Mouse (Mus musculus): Measurements from ENCODE around the gene Fxyd5. TPM values are rescaled to one million over a fixed set of nuclear protein-coding genes. Genes with fewer than 3 reads are reported as not detected.

Gene Fxyd5
- total RNA-seq, 2 experiments from 2014 or later, result 39.1 to 42.0 TPM

DNA sequence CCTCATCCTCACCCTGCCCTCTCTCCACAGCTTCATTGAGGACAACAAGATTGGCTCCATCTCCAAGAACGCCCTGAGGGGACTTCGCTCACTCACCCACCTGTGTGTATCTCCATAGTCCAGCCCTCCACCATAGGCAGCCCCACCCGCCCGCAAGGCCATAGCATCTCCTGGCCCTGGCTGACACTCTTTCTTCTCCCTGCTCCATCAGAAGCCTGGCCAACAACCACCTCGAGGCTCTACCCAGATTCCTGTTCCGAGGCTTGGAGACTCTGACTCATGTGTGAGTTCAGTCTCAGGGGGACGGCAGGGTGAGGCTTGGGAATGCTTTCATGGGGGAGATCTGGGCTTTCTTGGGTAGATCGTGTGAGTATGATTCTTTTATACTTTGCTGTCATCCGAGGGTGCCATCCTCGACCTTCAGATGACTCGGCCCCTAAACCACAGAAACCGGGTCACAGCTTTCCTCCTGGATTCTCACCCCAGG is 20.8 kb upstream of the Fxyd5 start:
- DNase-seq, result no peak

DNA sequence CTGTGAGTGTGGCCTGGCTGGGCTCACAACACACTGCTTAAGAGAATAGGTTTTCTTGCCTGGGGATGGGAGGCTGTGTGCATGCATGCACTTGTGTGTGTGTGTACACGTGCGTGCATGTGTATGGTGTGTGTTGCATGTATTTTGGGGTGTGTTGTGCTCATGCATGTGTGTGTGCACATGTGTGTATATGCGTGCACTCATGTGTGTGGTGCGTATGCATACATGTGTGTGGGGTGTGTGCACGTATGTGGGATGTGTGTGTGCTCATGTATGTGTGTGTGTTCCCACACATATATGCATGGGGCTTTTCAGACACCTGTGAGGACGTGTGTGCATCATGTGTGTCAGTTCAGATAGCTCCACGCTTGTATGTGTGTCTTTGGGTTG is 18.3 kb upstream of the Fxyd5 start:
- DNase-seq, result no peak

DNA sequence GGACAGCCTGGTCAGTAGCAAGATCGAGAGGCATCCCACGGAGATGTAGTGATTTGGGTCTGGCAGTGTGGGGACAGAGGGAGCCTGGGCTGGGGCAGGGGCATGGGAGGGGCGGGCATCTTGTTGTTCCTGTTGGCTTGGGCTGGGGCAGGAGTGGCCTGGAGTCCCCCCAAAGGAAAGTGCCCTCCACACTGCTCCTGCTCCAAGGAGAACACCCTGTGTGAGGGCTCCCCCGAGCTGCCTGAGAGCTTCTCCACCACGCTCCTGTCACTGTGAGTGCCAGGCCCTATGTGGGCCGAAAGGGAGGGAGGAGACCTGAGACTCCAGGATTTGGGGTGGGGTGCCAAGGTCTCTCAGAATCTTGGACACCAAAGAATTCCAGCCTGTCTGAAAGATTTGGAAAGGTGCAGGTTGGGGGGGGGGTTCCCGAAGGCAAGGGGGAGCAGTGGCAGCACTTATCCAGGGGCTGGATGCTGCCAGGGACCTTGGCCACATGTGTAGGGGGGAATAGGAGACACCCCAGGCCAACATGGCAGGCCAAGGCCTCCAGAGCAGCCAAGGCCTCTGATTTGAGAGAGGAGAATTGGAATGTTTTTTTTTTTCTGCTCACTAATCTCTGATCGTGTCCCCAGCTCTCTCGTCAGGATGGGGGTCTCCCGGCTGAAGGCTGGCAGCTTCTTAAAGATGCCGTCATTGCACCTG is 17.8 kb upstream of the Fxyd5 start:
- DNase-seq, result no peak

DNA sequence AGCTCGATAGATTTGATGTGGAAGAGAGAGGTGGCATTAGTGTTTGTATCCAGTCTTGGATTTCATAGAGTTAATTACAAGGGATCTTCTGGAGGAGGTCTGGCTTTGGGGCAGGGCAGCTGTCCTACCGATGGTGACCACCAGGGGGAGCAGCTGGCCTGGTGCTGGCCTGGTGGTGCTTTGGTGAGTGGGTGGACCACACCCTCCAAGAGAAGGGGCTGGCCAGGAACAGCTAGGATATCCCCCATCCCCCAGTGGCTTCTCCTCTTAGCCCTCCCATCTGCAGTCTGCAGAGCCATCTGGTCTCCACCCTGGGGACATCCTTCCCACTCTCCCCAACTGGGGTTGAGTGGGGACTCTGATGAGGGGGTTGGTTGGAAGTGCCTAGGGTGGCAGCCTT is 16.8 kb upstream of the Fxyd5 start, which contains the start of gene Lgi4:
TSS of gene Lgi4 (plus strand) at position 235 of the 400 bp plus-strand sequence.
- peak; percentile 93 for DNase-seq

DNA sequence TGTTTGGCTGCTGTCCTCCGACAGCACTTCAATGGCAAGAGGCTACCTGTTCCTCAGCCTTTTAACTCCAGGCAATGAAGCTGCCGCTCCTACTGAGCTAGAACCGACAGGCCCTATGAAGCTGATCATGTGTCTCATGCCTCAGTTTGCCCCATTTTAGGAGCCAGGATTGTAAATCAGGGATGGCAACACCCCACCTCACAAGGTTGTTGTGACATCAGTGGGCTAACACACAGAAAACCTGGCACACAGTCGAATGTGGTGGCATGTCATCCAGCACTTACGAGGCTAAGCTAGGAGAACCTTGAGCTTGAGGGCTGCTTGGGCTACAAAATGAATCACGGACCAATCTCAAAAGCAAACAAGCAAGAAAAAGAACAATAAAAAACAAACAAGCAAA is 15.9 kb upstream of the Fxyd5 start:
- no peak for DNase-seq

DNA sequence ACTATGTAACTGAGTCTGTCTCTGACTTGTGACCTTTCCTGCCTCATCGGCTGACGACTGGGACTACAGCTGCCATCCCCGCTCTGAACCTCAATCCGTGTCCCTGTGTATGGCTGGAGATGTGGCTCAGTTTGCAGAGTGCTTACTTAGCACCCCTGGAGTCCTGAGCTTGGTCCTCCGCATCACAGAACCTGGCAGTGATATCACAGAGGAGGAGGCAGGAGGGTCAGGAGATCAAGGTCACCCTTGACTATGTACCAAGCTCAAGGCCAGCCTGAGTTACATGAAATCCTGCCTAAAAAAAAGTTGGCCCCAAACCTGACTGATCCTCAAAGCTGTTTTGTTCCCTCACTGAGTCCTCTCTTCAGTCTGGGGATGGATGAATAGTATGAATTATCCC is 15.4 kb upstream of the Fxyd5 start:
- no peak for DNase-seq

DNA sequence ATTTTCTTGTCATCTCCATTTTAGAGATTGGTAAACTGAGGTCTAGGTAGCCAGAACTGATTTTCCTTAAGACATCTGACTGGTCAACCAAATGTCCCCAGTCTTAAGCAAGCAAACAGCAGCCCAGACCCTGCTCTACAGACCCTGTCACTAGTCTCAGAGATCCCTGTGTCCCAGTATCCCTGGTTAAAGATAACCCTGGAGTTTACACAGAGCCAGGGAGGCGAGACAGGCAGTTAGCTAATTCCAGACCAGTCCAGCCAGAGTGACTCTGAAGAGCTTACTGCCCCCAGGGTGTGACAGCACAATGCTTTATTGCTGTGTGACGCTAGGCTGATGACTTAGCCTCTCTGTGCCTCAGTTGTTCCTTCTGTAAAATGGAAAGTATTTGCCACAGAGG is 14.8 kb upstream of the Fxyd5 start, which contains the start of gene Fxyd1:
TSS of gene Fxyd1 (minus strand) at position 129 of the 400 bp plus-strand sequence.
- DNase-seq, result no peak

DNA sequence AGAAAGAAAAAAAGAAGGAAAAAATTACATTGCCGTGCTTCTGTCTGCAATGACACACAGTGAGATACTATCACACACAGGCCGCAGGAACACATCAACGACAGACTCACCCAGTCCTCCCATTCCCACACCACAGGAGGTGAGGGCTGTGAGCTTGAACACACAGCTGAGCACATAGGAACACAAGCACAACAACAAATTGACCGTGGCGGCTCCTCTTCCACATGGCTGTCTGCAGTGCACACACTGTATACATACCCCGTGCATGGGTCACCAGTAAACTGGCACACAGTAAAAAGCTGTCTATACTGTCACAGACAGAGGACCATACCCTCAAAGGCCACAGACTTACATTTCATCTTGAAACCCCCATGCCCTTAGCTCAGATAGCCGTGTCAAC is 14.2 kb upstream of the Fxyd5 start:
- no peak for DNase-seq

DNA sequence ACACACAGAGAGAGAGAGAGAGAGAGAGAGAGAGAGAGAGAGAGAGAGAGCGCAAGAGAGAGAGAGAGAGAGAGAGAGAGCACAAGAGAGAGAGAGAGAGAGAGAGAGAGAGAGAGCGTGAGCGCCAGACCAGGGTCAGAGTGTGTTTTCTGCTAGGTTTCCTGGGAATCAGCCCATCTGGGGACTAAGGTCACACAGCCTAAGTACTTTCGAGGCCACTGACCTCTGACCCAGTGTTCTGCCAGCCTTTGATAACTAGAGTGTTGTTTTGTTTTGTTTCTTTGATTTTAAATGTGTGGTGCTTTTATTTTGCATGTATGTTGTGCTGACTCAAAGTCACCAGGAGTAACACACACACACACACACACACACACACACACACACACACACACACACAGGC is 13.6 kb upstream of the Fxyd5 start:
- peak; percentile 65 for DNase-seq

DNA sequence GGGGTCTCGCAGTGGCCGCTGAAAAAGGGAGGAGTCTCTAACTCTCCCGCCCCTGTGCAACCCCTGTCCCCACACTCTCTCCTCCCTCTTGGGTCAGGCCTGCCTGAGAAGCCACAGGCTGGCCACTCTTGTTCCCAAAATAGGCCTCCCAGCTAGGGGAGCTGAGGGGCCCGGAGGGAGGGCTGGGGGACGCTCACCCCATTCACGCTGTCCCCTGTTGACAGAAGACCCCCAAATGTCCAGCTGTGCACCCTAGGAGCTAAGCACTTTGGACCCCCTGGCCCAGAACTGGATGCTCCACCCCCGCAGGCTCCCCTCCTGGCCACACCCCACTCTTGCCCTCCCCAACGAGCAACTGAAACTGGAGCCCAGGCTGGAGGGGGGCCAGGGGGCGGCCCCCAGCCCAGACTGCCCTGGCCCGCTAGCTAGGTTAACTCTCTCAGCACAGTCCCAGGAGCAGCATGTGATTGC is 13.1 kb upstream of the Fxyd5 start:
- peak; percentile 90 for DNase-seq

DNA sequence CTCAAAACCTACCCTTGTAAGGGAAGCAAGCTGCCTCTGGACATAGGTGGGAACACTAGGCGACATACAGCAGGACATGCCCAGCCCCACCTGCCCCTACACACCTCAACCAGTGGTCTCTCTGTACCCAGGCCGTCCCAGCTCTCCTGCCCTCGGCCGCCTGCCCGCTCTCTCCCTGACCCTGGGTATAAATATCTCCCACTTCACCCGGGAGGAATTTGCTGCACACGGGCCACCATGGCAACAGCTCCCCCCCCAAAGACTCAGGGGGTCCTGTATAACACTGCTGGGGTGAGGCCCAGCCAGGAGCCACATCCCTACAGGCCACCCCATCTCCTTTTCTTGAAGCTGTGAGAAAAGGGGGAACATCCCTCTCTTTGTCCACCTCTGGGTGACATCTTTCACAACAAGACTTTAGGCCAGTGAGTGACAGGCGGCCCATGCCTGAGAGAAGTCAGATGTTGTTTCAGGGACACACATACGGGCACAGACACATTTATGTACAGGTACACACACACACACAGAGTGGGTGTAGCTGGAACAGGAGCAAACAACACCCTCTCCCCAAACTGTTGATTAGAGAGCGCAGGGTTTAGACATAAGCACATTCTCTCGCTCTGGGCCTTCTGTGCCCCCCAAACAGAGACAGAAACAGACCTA is 12.5 kb upstream of the Fxyd5 start:
- peak; percentile 54 for DNase-seq

DNA sequence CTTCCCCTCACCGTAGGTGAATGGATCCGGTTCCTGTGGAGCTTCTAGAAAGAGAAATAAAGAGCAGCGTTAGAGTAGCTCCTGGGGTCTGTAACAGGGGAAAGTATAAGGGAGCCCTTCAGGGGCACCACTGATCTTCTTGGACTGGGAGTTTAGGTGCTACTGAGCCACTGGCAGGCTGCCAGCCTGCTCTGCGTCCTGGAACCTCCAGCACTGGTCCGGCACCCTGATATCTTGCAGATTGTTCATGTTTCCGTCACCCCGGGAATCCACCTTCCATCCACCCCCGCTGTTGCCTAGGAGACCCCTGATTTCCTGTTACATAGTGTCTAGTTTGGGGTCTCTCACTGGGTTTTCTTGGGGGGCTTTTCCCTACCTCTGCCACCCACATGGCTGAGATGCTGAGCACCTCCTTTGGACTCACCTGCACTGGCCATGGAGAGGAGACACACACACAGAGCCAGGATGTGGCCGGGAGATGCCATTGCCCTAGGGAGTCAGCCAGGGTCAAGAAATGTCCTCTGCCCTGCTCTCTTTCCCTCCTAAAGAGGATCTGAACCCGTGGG is 11.7 kb upstream of the Fxyd5 start:
- no peak for DNase-seq

DNA sequence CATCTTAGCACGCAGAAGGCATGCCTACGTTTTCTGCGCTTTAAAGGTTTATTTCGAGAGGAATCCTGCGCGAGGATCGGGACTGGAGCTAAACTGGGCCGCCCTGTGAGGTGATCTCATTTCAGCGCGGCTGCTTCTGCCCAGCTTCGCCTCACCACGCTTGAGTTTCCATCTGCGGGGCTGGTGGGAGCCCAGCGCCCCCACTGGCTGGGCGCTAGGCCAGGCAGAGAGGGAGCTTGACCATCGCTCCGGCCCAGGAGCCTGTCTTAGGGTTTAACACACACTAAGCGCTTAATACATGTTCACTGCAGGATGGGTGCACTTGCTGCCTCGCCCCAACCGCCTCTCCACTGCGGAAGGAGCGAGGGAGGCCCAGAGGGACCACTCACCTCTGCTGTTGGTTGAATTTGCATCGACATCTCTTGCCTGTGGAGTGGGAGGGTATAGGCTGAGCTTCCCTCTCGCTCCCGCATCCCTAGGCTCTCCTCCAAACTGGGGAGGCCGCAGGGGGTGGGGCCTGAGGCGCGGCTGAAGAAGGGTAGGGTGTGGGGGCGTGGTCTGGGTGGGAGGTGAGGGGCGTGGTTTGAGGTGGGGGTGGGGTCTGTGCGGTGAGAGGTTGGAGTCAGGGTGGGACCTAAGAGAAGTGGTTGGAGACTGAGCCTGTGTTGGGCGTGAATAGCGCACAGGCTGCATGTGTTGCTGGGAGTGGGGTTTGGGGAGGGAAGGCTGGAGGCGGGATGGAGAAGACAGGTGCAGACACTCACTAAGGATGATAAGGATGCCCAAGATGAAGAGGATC is 10.6 kb upstream of the Fxyd5 start:
- peak; percentile 55 for DNase-seq

DNA sequence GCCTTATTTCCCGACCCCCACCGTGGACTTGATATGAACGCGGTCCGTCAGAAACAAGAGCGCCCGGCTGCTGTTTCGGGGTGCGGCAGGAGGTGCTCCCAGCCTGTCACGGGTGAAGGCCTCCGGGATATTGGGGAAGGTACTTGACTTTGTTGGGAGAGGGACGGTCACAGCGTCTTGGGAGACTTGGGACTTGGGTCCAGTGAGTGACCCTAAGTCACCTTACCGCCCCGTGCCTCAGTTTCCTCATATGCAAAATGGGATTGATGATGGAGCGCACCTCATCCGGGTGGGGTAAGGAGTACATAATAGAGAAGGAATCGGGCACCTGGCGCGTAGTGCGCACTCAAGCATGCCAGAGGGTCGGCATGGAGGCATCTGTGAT is 10.0 kb upstream of the Fxyd5 start:
- no peak for DNase-seq

DNA sequence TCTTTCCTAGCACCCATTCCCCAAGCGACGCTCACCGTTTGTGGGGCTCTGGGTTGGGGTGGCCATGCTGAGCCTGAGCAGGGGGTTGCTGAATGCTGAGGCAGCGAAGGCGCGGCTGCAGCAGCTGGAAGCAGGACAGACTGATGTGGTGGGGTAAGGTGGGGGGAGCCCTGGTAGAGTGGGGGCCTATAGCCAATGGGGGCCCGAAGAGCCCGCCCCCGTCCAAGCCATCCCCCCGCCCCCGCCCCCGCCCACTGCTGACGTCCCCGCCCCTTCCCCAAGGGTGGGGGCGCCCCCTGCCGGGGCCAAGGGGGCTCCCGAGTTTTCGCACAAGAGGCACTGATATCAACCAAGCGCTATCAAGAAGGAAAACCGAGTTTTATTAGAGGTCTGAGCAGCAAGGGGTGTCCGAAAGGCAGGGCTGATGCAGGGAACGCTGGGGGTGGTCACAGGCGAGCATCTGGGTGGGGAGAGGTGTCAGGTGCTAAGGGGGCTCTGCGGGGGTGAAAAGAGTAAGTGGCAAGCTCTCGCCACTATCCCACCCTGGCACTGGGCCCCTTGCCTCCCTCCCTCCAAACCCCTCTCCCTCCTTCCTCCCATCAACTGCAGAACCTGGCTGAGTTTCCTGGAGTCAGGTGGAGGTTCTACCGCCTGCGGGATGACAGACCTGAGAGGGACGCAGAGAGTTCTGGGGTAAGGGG is 9.2 kb upstream of the Fxyd5 start, which contains the start of gene Fxyd7:
TSS of gene Fxyd7 (minus strand) at position 147 of the 701 bp plus-strand sequence.
- DNase-seq, result no peak

DNA sequence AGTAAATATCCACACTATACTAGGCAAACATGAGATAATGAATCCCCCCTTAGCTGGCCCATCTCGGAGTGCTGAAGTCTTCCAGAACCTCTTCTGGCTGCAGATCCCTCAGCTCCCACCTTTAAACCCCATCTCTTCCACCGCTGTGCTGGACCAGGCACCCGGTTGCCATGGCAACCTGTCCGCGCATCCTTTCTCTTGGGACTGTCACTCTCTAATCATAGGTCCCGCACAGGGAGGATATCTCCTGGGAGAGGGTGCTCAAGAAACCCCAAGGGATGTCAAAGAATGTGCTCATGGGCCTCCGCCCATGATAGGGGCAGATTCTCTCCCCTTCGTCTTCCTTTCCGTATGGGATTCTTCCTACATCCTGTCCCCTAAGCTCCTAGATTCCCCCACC is 8.6 kb upstream of the Fxyd5 start:
- DNase-seq, result no peak

DNA sequence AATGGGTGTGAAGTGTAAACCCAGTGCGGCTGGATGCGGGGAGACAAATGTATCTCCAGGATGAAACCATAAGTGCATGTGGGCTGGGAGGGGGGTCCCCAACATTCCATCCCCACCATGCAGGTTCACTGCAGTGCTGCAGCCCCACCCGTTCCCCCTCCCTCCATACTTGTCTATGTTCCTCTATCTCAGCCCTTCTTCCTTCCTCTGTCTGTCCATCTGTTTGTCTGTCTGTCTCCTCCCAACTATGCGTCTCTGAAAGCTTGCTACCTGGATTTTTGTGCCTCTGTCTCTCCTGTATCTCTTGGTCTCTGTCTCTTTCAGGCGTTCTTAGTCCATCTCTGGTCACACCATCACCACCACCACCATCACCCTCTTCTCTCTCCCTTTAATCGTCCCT is 8.2 kb upstream of the Fxyd5 start:
- DNase-seq, result no peak

DNA sequence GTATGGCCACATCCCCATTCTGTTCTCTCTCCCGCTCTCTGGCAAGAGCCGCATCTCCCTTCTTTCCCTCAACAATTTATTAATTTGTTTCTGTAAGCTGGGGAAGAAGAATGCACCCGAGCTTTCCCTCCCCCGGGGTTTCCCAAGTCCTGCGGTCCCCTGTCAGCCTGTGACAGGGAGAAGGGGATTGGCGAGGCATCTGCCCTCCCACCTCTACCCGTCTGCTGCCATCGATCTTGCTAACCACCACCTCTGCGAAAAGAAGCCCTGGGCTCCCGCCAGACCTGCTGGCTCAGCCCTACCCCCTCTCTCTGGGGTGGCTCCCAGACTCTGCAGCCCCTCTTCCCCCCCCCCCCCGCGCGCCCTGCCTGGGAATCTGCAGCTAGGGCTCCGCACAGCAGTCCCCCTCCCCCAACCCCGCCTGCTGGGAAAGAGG is 7.6 kb upstream of the Fxyd5 start:
- no peak for DNase-seq

DNA sequence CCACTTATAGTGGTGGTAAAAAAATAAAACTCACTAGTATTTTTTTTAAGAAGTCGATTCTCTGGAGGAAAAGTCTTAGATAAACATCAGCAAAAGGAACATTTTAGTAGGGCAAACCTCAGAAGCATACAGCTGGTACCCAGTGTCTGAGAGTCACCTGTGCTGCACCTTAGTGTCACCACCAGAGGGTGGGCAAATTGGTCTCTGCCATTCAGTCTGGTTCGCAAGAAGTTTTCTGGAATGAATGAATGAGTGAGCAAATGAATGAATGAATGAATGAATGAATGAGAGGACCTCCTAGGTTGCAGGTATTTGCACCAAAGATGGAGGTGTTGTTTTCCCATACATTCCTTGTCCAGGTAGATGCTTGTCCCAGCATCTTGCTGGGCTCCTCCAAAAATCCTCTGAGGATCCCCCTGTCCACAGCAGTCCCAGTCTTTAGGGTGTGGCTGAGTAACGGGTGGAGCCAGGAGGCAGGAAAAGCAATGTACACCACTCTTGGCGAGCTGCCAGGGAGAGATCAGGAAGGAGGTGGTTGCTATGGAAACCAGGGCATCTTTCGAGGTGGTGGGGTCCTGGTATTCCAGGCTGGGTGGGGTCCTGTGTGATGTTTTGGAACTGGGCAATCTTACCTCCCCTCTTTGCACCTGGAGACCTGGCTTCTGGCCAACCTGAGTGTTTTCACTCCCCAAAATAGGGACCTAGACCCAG is 7.0 kb upstream of the Fxyd5 start:
- DNase-seq, result no peak

DNA sequence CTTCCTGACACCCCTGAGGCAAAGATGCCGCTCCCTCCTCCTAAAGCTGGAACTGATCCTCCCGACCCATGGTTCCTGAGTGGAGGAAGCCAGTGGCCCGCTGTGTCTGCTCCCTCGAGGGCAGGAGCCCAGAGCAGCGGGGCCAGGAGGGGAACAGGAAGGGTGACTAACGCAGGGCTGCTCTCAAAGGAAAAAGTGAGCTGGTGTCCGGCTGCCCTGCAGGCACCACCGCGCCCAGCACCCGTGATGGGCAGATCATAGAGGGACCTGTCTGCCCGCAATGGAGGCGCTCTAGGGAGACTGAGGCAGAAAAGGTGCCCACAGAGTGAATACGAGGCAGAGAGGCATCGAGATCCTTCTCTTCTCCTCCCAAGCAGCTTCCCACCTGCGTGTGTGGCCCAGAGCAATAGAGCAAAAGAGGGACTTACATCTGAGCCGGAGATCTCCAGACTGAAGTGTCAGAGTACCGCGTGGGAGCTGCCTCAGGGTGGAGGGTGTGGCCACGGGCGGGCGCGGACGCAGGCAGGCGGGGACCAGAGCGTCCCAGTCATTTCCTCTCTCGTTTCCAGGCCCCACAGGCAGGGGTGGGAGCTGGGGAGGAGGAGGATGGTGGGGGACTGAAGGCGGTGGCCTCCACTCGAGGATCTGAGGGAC is 492 bp downstream of the Fxyd5 start:
- peak; percentile 61 for DNase-seq

DNA sequence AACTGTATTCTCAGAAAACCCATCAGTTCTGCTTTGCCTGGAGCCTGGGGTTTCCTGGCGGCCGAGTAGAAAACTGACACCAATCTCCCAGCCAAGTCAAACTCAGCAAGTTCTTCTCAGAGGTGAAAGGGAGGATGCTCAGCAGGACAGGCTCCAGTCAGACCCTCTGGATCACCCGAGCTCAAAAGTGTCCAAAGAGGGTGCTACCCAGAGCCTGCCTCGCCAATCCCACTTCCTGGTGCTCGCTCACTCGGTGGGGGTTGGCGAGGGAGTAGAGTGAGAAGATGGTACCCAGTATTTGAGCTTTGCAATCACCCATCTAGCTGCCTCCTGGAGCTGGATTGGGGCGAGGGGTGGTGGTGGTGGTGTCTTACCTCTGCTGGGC is 1.3 kb downstream of the Fxyd5 start:
- DNase-seq, result no peak

Measured in adrenal gland, postnatal 10 days (tissue).